Mouse (Mus musculus) testis, postnatal 10 days (tissue): ENCODE data around the gene Plekho2.

Experiments used
- DNase-seq: peaks from one replicate; pipeline ENCODE4 v3.0.0; 2021; ENCODE audit warnings: low spot score

Gene Plekho2

GRCm38 (mm10) chr9:65579781-65580371, at the start of gene Plekho2:
Plekho2 (minus strand) TSS chr9:65580040.
- DNase-seq: peak; percentile 98

GRCm38 (mm10) chr9:65629025-65629766, 49.4 kb upstream of the Plekho2 start, which contains the start of gene Rbpms2:
Rbpms2 (plus strand) TSS chr9:65629648.
- peak; percentile 70 for DNase-seq

GRCm38 (mm10) chr9:65624266-65624665, 44.4 kb upstream of the Plekho2 start:
- no peak for DNase-seq

GRCm38 (mm10) chr9:65622826-65623225, 43.0 kb upstream of the Plekho2 start:
- no peak for DNase-seq

- no peak for DNase-seq
These were observed 41.8 kb upstream of the Plekho2 start for GRCm38 (mm10) chr9:65621666-65622065.

- no peak for DNase-seq
These were observed 41.4 kb upstream of the Plekho2 start for GRCm38 (mm10) chr9:65621196-65621595.

GRCm38 (mm10) chr9:65619311-65619710, 39.5 kb upstream of the Plekho2 start:
- DNase-seq: no peak

- no peak for DNase-seq
These were observed 33.3 kb upstream of the Plekho2 start for GRCm38 (mm10) chr9:65613098-65613497.

- DNase-seq: no peak
These were observed 32.2 kb upstream of the Plekho2 start for GRCm38 (mm10) chr9:65611969-65612486.

- no peak for DNase-seq
These were observed 27.3 kb upstream of the Plekho2 start for GRCm38 (mm10) chr9:65607120-65607519.

- DNase-seq: no peak
These were observed 26.7 kb upstream of the Plekho2 start for GRCm38 (mm10) chr9:65606321-65607109.

- peak; percentile 80 for DNase-seq
These were observed 25.8 kb upstream of the Plekho2 start for GRCm38 (mm10) chr9:65605471-65606136.

- no peak for DNase-seq
These were observed 23.7 kb upstream of the Plekho2 start for GRCm38 (mm10) chr9:65603401-65604102.

GRCm38 (mm10) chr9:65600951-65601350, 21.1 kb upstream of the Plekho2 start:
- no peak for DNase-seq

GRCm38 (mm10) chr9:65598765-65599249, 19.0 kb upstream of the Plekho2 start:
- peak; percentile 80 for DNase-seq

- DNase-seq: no peak
These were observed 13.8 kb upstream of the Plekho2 start for GRCm38 (mm10) chr9:65593596-65593995.

- DNase-seq: no peak
These were observed 12.9 kb upstream of the Plekho2 start for GRCm38 (mm10) chr9:65592721-65593120.

- DNase-seq: no peak
These were observed 9.3 kb upstream of the Plekho2 start for GRCm38 (mm10) chr9:65589091-65589490.

GRCm38 (mm10) chr9:65587573-65588358, 7.9 kb upstream of the Plekho2 start:
- DNase-seq: peak; percentile 62

GRCm38 (mm10) chr9:65587270-65587572, 7.4 kb upstream of the Plekho2 start:
- DNase-seq: no peak
